Mouse (Mus musculus) C2C12 (cell line): ENCODE measurements around the gene Cep63. TPM values are rescaled to one million over a fixed set of nuclear protein-coding genes. Genes with fewer than 3 reads are reported as not detected.

Source experiments
- H3K27me3 ChIP-seq: one replicate; pipeline ENCODE4 v1.6.1; 2011; ENCODE audit not compliant: control insufficient read depth, insufficient read depth, insufficient read length
- H3K36me3 ChIP-seq: one replicate; pipeline ENCODE4 v1.6.1; 2011; ENCODE audit not compliant: control insufficient read depth, insufficient read depth
- H3K4me3 ChIP-seq: one replicate; pipeline ENCODE4 v1.5.1; 2011; ENCODE audit warnings: mild to moderate bottlenecking, control low read depth; ENCODE audit not compliant: poor library complexity, insufficient read depth, severe bottlenecking
- H3K79me2 ChIP-seq: one replicate; pipeline ENCODE4 v1.6.1; 2011; ENCODE audit not compliant: control insufficient read depth, insufficient read depth
- H3K79me3 ChIP-seq: one replicate; pipeline ENCODE4 v1.6.1; 2011; ENCODE audit warnings: low read depth, control low read depth
- H3ac ChIP-seq: one replicate; pipeline ENCODE3; 2011; ENCODE audit warnings: low read depth; ENCODE audit not compliant: control insufficient read depth, insufficient read length
- CEBPB ChIP-seq: IDR thresholded peaks from one replicate; pipeline ENCODE4 v1.6.1; 2011; ENCODE audit warnings: low read depth, mild to moderate bottlenecking, control low read depth, moderate library complexity
- CTCF ChIP-seq: IDR thresholded peaks from one replicate; pipeline ENCODE4 v1.5.1; 2011; ENCODE audit not compliant: control insufficient read depth, insufficient read depth, insufficient read length
- FOSL1 ChIP-seq: IDR thresholded peaks from one replicate; pipeline ENCODE4 v1.8.0; 2011; ENCODE audit warnings: mild to moderate bottlenecking, low read length; ENCODE audit not compliant: poor library complexity, insufficient read depth, severe bottlenecking
- MAX ChIP-seq: IDR thresholded peaks from one replicate; pipeline ENCODE4 v1.6.1; 2011; ENCODE audit warnings: mild to moderate bottlenecking, control low read depth
- MYOD1 ChIP-seq: IDR thresholded peaks from one replicate; pipeline ENCODE4 v1.6.1; 2011; ENCODE audit warnings: low read depth; ENCODE audit not compliant: control insufficient read depth, insufficient read length
- MYOG ChIP-seq: IDR thresholded peaks from one replicate; pipeline ENCODE4 v1.6.1; 2011; ENCODE audit not compliant: control insufficient read depth, insufficient read length; ENCODE audit errors: extremely low read depth
- USF1 ChIP-seq: IDR thresholded peaks from one replicate; pipeline ENCODE4 v1.6.1; 2011; ENCODE audit warnings: low read depth, mild to moderate bottlenecking, control low read depth, moderate library complexity
- polyA plus RNA-seq: library from polyadenylated mRNA; unstranded; fragments of >200 nt; fragmentation: generic; extraction: Trizol; gene quantifications from one replicate; pipeline ENCODE4 v1.2.1, GENCODE M21; 2012; ENCODE audit warnings: missing spikeins

Gene Cep63
- polyA plus RNA-seq, 1 experiment = 9.4 TPM

DNA sequence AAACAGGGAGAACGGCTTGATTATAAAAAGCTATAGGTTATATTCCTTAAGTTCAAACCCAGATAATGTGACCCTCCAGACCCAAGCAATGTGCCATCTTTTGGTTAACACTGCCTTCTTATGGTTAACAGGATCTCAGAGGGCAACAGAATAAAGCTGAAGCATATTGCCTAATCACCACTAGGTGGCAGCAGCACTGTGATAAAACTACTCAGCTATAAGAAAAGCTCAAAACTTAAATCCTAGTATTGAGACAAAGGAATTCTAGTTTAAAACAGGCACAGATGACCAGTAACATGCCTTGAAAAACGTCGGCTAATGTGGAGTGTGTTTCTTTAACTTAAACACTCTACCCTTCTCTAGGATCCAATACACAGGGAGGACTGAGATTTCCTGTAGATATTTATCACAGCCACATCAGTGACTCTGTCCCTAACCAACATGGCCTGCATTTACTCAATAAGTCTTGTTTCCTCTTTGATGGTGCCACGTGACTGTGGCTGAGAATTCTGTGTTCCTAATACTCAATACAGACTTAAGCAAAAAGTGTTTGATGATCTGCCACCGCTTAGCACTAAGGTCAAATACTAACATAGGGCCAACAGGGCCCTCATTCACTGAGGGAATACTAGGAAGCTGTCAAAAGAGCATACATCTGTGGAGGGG is 4.0 kb downstream of the Cep63 start:
- Histone ChIP-seq H3K36me3 (peaks cover 8% of the 10 kb centered on the region), H3K27me3 (no peaks in the 10 kb centered on the region), H3K79me3 (peaks cover 8% of the 10 kb centered on the region), H3ac (no peak overlapping the region), H3K79me2 (peaks cover 26% of the 10 kb centered on the region), H3K4me3 (no peak overlapping the region)
- TF ChIP-seq CEBPB (peak; percentile 39), MYOG (no peak), USF1 (no peak), FOSL1 (no peak), MYOD1 (no peak), CTCF (peak; percentile 10), MAX (no peak)

DNA sequence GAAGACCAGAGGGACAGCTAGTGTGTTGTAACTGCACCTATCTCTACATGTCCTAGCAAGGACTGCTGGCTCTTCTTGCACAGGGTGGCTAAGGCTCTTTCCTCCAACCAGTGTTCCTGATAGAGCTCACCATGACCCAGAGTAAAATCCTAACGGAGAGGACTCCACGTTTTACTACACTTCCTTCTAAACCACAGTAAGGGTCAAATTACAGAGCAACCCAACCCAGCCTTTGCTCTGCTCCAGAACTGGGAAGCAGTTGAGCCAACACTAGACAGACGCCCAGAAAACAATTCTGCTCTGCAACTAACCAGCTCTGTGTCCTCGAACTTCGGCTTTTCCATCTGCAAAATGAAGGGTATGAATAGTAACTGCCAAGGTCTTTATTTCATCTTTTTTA is 4.9 kb downstream of the Cep63 start:
- H3K79me2 ChIP-seq = peaks cover 26% of the 10 kb centered on the region
- H3ac ChIP-seq = no peak overlapping the region
- peaks cover 11% of the 10 kb centered on the region for H3K36me3 ChIP-seq
- no peaks in the 10 kb centered on the region for H3K27me3 ChIP-seq
- TF ChIP-seq CTCF (no peak), MYOG (no peak), FOSL1 (no peak), MYOD1 (no peak), USF1 (no peak), CEBPB (no peak), MAX (no peak)
- H3K79me3 ChIP-seq = peaks cover 8% of the 10 kb centered on the region
- no peak overlapping the region for H3K4me3 ChIP-seq

DNA sequence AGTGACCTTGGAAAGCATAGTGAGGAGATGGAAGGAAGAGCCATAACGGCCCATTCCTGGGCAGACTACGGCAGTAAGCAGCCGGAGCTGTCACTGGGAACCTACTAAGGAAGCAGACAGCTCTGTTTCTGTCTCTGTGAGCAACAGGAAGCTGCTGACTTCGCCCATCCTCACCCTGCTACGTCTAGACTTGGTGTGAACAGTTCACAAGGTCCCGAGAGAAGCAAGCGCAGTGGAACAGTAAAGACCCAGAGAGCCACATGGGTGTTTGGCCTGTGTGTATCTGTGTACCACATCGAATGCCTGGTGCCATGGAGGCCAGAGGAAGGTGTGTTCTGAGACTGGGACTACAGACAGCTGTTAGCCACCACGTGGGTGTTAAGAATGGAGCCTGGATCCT is 10.1 kb downstream of the Cep63 start:
- no peaks in the 10 kb centered on the region for H3K79me2 ChIP-seq
- peaks cover 21% of the 10 kb centered on the region for H3K36me3 ChIP-seq
- H3K27me3 ChIP-seq = no peaks in the 10 kb centered on the region
- no peak overlapping the region for H3K4me3 ChIP-seq
- peaks cover 1% of the 10 kb centered on the region for H3K79me3 ChIP-seq
- TF ChIP-seq MYOD1 = no peak
- no peak for TF ChIP-seq MYOG
- no peak for TF ChIP-seq USF1
- TF ChIP-seq FOSL1 = no peak
- no peak for TF ChIP-seq CTCF
- no peak for TF ChIP-seq CEBPB
- no peak for TF ChIP-seq MAX
- H3ac ChIP-seq = no peak overlapping the region

GRCm38 (mm10) chr9:102615071-102615470 is 11.3 kb downstream of the Cep63 start:
- H3K27me3 ChIP-seq = no peaks in the 10 kb centered on the region
- no peak overlapping the region for H3ac ChIP-seq
- TF ChIP-seq USF1 (no peak), MYOD1 (no peak), FOSL1 (no peak), CTCF (no peak), CEBPB (no peak), MAX (no peak), MYOG (no peak)
- H3K36me3 ChIP-seq = peaks cover 24% of the 10 kb centered on the region
- no peak overlapping the region for H3K4me3 ChIP-seq
- no peaks in the 10 kb centered on the region for H3K79me2 ChIP-seq
- no peaks in the 10 kb centered on the region for H3K79me3 ChIP-seq

DNA sequence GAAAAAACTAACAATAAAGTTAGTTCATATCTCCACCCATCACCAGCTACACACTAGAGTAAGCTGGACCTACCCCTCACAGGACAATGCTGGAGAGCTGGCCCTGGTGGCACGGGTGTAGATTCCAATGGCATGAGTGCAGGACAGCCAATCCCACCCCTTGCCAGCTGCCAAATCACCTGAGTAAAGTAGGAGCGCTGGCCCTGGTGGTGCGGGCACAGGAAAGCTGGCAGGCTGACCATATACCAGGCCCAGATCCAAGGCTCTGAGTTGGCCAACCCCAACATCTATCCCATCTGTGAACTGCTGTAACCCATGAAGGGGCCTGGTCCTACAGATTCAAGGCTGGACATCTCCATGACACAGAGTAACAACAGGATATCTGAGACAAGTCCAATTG is 17.1 kb downstream of the Cep63 start:
- Histone ChIP-seq H3K79me2 (no peaks in the 10 kb centered on the region), H3K79me3 (no peaks in the 10 kb centered on the region), H3K36me3 (peaks cover 16% of the 10 kb centered on the region), H3K4me3 (no peak overlapping the region), H3ac (no peak overlapping the region), H3K27me3 (no peaks in the 10 kb centered on the region)
- no peak for TF ChIP-seq CEBPB
- no peak for TF ChIP-seq FOSL1
- TF ChIP-seq CTCF = no peak
- TF ChIP-seq MAX = no peak
- no peak for TF ChIP-seq MYOD1
- TF ChIP-seq USF1 = no peak
- TF ChIP-seq MYOG = no peak

- no peaks in the 10 kb centered on the region for H3K79me3 ChIP-seq
- H3K36me3 ChIP-seq = peaks cover 15% of the 10 kb centered on the region
- H3ac ChIP-seq = no peak overlapping the region
- TF ChIP-seq FOSL1 (no peak), MYOG (no peak), USF1 (no peak), MYOD1 (no peak), CTCF (no peak), MAX (no peak), CEBPB (no peak)
- H3K79me2 ChIP-seq = no peaks in the 10 kb centered on the region
- H3K27me3 ChIP-seq = no peaks in the 10 kb centered on the region
- H3K4me3 ChIP-seq = no peak overlapping the region
Measured at GRCm38 (mm10) chr9:102607471-102607870, 18.9 kb downstream of the Cep63 start.
